Mouse (Mus musculus): ENCODE results near the gene Morn1. TPM values are rescaled to one million over a fixed set of nuclear protein-coding genes. Genes with fewer than 3 reads are reported as not detected.

The Morn1 gene
- polyA plus RNA-seq, 1 experiment, result 5.0 TPM

DNA sequence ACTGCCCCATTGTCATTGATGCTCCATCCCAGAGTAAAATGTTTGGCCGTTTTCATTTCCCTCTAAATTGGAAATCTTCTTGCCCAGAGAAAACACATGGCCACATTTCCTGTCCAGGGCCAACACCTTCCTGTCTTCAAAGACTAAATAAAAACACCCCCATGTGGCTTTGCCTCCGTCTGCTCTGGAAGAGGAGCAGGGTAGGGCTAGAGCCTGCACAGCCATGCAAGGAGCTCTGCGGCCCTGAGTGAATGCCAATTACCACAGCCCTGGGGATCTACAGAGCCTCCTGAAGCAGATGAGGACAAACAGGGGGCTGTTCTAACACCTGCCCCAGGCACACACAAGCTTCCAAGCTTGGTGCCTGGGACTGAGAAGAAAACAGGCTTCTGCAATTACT is 89.8 kb downstream of the Morn1 start:
- TF ChIP-seq CTCF (IDR thresholded peaks at IDR 0.05; ENCODE audit: borderline replicate concordance, insufficient read depth, low read length) (no peak), POLR2A (IDR thresholded peaks at IDR 0.05; ENCODE audit: low read depth, low read length) (no peak)
- Histone ChIP-seq H3K4me3 (ENCODE audit: insufficient read depth, low read length) (no peak overlapping the region), H3K27ac (ENCODE audit: insufficient read depth, low read length) (peak overlapping the region; percentile 24), H3K4me1 (ENCODE audit: control insufficient read depth, insufficient read depth, low read length) (peaks cover 55% of the 10 kb centered on the region)

- 0 out of 2 replicates have a peak, but pooled peaks have one; percentile 11 for TF ChIP-seq POLR2A (IDR thresholded peaks at IDR 0.05; ENCODE audit: low read depth, low read length)
- TF ChIP-seq CTCF (IDR thresholded peaks at IDR 0.05; ENCODE audit: borderline replicate concordance, insufficient read depth, low read length), result no peak
- Histone ChIP-seq H3K4me1 (ENCODE audit: control insufficient read depth, insufficient read depth, low read length) (peaks cover 42% of the 10 kb centered on the region), H3K4me3 (ENCODE audit: insufficient read depth, low read length) (no peak overlapping the region), H3K27ac (ENCODE audit: insufficient read depth, low read length) (peak overlapping the region; percentile 71)
These were observed 91.9 kb downstream of the Morn1 start for GRCm38 (mm10) chr4:155178274-155178673.

DNA sequence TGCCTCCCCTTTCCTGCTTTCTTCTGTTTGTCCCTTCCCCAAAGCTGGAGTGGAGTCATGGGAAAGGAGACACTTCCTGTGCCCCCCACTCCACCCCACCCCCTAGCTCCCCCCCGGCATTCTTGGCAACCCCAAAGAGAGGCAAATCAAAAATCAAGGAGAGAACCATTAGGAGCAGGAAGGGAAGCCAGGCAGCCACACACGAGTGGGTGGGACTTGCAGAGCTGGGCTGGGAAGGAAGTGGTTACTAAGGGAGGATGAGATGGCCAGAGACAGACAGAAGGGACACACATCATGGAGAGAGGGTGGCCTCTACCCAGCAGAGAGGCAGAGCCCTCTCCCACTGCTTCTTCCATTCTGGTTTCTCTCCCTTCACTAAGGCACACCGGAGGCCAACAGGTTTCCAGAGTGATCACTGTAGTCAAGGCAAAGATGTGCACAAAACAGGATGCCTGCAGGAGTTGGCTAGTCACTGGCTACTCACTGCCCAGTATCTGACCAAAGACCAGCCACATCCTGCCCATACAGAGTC is 92.7 kb downstream of the Morn1 start:
- peaks cover 40% of the 10 kb centered on the region for H3K4me1 ChIP-seq (ENCODE audit: control insufficient read depth, insufficient read depth, low read length)
- H3K4me3 ChIP-seq (ENCODE audit: insufficient read depth, low read length), result no peak overlapping the region
- peak overlapping the region; percentile 71 for H3K27ac ChIP-seq (ENCODE audit: insufficient read depth, low read length)
- TF ChIP-seq POLR2A (IDR thresholded peaks at IDR 0.05; ENCODE audit: low read depth, low read length), result no peak
- no peak for TF ChIP-seq CTCF (IDR thresholded peaks at IDR 0.05; ENCODE audit: borderline replicate concordance, insufficient read depth, low read length)

DNA sequence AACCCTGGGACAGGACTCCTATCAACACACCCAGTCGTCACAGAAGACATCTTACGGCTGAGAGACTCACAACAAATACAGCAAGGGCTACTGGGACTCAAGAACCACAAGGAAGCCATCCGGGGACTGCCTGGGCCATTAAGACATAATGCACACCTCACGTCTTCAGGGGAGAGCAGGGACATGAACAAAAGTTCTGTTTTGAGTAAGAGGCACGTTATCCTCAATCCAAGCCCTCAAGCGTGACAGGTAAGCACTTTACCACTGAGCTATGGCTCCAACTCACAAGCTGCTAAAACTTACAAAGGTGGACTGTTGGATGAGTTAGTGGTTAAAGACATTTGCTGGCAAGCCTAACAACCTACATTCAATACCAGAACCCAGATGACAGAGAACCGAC is 96.8 kb downstream of the Morn1 start:
- TF ChIP-seq POLR2A (IDR thresholded peaks at IDR 0.05; ENCODE audit: low read depth, low read length) (no peak), CTCF (IDR thresholded peaks at IDR 0.05; ENCODE audit: borderline replicate concordance, insufficient read depth, low read length) (no peak)
- no peak overlapping the region for H3K4me3 ChIP-seq (ENCODE audit: insufficient read depth, low read length)
- H3K4me1 ChIP-seq (ENCODE audit: control insufficient read depth, insufficient read depth, low read length), result peaks cover 16% of the 10 kb centered on the region
- no peak overlapping the region for H3K27ac ChIP-seq (ENCODE audit: insufficient read depth, low read length)

DNA sequence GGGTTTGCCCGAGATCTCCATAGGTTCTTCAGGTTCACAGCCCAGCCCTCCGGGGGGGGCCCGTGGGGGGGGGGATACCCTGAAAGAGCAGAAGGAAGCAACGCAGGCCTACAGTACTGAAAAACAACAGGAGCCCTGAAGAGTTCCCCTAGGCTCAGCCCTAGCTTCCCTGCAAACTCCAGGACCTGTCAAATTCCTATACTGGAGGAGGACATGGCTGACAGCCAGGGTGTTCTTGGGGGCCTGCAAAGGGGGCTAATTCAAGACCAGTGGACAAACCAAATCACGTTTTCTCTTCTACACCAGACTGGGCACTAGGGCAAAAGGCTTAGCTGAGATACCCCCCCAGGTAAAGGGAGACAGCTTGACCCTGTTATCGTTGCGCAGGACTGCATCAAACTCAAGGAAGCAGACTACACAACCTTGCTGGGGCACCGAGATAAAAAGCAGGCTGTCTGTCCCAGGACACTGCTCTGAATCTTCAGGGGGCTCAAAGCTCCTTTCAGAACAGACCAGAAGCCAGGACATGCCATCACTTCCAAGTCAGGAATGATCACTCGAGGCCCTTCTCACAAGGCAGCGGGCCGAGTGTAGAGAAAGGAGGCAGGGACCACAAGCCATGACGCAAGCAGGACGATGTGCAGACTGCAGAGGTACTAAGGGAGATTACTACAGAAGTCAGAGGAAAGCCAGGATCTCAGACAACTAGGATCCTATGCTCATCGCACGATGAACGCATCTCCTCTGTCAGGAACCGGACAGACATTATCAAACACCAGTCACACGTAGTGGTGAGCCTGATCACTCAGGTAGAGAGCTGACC is 98.1 kb downstream of the Morn1 start:
- no peak overlapping the region for H3K4me3 ChIP-seq (ENCODE audit: insufficient read depth, low read length)
- peaks cover 8% of the 10 kb centered on the region for H3K4me1 ChIP-seq (ENCODE audit: control insufficient read depth, insufficient read depth, low read length)
- TF ChIP-seq CTCF (IDR thresholded peaks at IDR 0.05; ENCODE audit: borderline replicate concordance, insufficient read depth, low read length), result no peak
- no peak for TF ChIP-seq POLR2A (IDR thresholded peaks at IDR 0.05; ENCODE audit: low read depth, low read length)
- no peak overlapping the region for H3K27ac ChIP-seq (ENCODE audit: insufficient read depth, low read length)

GRCm38 (mm10) chr4:155185845-155186244 is 99.5 kb downstream of the Morn1 start:
- Histone ChIP-seq H3K4me3 (ENCODE audit: insufficient read depth, low read length) (no peak overlapping the region), H3K4me1 (ENCODE audit: control insufficient read depth, insufficient read depth, low read length) (peaks cover 13% of the 10 kb centered on the region), H3K27ac (ENCODE audit: insufficient read depth, low read length) (no peak overlapping the region)
- TF ChIP-seq CTCF (IDR thresholded peaks at IDR 0.05; ENCODE audit: borderline replicate concordance, insufficient read depth, low read length) (no peak), POLR2A (IDR thresholded peaks at IDR 0.05; ENCODE audit: low read depth, low read length) (no peak)

DNA sequence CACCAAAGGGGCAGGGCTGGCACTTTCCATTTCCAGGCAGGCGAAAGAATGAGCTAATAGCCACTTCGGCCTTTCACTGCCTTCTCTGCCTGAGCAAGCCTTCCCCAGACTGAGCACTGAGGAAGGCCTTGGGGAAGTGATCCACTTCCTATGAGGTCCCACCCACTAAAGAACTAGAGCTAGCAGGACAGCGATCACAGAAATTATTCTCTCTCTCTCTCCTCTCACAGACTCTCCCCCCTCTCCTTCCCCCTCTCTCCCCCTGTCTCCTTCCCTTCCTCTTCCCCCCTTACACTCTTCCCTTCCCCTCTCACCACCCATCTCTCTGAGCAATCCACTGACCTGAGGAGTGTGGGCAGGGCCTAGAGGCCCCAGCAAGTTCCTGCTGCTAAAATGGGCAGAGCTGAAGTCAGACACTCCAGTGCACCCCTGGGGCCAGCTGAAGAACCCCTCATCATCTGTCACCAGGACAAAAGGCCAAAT is 100.9 kb downstream of the Morn1 start:
- Histone ChIP-seq H3K27ac (ENCODE audit: insufficient read depth, low read length) (0 out of 2 replicates have a peak overlapping the region, but pooled peaks have one; percentile 7), H3K4me1 (ENCODE audit: control insufficient read depth, insufficient read depth, low read length) (peaks cover 21% of the 10 kb centered on the region), H3K4me3 (ENCODE audit: insufficient read depth, low read length) (no peak overlapping the region)
- TF ChIP-seq POLR2A (IDR thresholded peaks at IDR 0.05; ENCODE audit: low read depth, low read length) (no peak), CTCF (IDR thresholded peaks at IDR 0.05; ENCODE audit: borderline replicate concordance, insufficient read depth, low read length) (no peak)

DNA sequence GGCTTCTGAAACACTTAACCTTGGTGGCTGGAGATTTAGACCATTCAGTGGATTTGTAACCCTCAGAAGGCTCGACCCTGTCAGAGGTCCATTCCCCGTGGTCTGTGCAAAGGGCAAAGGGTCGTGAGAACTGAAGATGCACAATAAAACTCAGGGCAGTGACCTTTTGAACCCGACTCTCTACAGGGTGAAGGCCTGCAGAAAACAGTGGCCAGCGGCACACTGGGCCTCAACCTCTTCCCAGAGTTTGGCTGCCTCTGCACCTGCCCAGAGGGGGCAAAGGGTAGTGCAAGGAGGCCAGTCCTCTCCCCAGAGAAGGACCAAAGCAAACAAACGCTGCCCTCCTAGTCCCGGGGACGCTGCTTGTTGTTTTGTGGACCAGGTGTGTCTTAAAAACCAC is 102.0 kb downstream of the Morn1 start:
- peaks cover 22% of the 10 kb centered on the region for H3K4me1 ChIP-seq (ENCODE audit: control insufficient read depth, insufficient read depth, low read length)
- H3K27ac ChIP-seq (ENCODE audit: insufficient read depth, low read length), result no peak overlapping the region
- no peak for TF ChIP-seq POLR2A (IDR thresholded peaks at IDR 0.05; ENCODE audit: low read depth, low read length)
- no peak for TF ChIP-seq CTCF (IDR thresholded peaks at IDR 0.05; ENCODE audit: borderline replicate concordance, insufficient read depth, low read length)

DNA sequence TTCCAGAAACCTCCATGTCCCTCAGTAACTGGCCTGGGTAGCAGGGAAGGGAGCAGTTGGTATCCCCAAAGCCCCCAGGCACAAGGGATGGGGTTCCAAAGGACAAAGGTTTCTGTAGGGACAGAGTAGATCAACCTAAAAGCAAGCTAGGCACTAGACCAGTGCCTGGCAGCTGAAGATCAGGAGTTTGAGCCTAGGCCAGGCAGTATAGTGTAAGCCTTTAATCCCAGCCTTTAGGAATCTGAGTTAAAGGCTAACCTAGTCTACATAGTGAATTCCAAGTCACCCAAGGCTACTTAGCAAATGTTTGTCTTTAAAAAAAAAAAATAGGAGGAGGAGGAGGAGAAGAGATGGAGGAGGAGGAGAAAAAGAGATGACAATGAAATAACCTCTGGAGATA is 102.4 kb downstream of the Morn1 start:
- peaks cover 22% of the 10 kb centered on the region for H3K4me1 ChIP-seq (ENCODE audit: control insufficient read depth, insufficient read depth, low read length)
- TF ChIP-seq CTCF (IDR thresholded peaks at IDR 0.05; ENCODE audit: borderline replicate concordance, insufficient read depth, low read length) (no peak), POLR2A (IDR thresholded peaks at IDR 0.05; ENCODE audit: low read depth, low read length) (no peak)
- H3K4me3 ChIP-seq (ENCODE audit: insufficient read depth, low read length), result no peak overlapping the region
- H3K27ac ChIP-seq (ENCODE audit: insufficient read depth, low read length), result no peak overlapping the region

More for the DNA sequence above, 102.0 kb downstream of the Morn1 start:
- no peak overlapping the region for H3K4me3 ChIP-seq (ENCODE audit: insufficient read depth, low read length)

- no peak for TF ChIP-seq CTCF (IDR thresholded peaks at IDR 0.05; ENCODE audit: borderline replicate concordance, insufficient read depth, low read length)
- TF ChIP-seq POLR2A (IDR thresholded peaks at IDR 0.05; ENCODE audit: low read depth, low read length), result no peak
- Histone ChIP-seq H3K27ac (ENCODE audit: insufficient read depth, low read length) (no peak overlapping the region), H3K4me1 (ENCODE audit: control insufficient read depth, insufficient read depth, low read length) (peaks cover 25% of the 10 kb centered on the region), H3K4me3 (ENCODE audit: insufficient read depth, low read length) (no peak overlapping the region)
These were observed 103.3 kb downstream of the Morn1 start for GRCm38 (mm10) chr4:155189711-155190139.
